Mouse (Mus musculus): ENCODE results near the gene Hist1h2be.
"Not testable (repeated sequence)": the region's sequence is repeated elsewhere in the genome, so short reads cannot be mapped to it uniquely, and the experiment has no call there.

Hist1h2be gene

DNA sequence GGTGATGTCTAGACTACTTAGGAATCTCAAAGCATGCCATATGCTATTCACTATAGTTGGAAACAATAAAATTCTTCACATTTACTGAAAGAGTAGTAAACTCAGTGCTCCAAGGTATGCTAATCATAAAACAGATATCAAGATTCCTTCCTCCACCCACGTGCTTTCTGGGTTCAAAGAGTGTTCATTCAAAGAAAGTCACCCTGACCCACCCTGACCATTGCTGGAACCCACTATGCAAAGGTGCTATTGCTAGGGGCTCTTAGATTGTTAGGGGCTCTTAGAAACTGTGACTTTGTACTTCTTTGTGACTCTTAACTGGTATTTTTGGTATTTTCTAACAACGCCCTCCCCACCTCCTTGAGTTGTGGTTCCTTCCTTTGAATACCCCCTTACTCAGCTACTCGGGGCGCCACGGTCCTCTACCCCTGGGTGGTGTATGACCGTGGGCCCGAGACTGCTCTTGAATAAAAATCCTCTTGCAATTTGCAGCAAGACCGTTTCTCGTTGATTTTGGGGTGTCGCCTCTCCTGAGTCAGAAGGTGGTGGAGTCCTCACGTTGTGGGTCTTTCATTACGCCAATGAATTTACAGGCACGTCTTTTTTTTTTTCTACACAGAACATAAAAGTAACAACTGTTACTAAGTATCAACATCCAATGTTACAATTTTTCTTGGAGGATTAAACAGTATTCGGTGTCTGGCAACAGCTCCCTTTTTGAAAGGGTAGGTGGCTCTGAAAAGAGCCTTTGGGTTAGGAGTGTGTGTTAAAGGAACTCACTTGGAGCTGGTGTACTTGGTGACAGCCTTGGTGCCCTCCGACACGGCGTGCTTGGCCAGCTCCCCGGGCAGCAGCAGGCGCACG is 47.7 kb downstream of the Hist1h2be start:
- not testable (repeated sequence) for DNase-seq (ENCODE audit: low read depth, low spot score)

DNA sequence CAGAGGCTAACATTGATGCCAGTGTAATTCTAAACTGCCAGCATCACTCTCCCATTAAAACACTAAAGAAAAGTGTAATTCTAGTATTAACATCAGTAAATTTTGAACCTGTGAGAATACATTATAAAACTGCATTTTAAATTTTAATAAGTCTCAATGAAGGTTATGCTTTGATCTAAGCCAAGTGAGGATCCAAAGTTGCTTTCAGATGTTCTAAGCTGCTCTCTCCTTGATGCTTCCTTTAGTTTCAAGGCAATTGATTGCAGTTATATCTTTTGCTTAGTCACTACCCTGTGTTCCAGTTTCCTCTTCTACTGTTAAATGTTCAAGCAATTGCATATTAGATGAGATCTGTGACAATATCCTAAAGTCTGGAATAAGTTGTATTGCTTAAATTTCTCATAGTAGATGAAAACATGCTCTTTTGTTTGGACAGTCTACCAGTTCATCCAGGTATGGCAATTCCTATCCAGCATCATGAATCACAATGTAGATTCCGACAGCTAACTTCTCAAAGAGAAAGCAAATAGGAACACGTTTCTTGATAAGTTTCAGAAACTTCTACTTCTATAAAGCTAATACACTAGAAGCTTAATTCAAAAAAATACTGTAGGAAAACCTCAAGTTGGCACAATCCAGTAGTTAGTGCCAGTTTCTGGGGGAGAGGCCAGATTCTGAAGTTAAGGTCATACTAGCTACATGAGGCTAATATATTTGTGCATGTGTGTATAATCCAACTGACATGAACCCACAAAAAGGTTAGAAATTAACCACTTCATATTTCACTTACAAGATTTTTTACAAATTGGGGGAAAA is 48.5 kb downstream of the Hist1h2be start:
- no peak for DNase-seq (ENCODE audit: low read depth, low spot score)

DNA sequence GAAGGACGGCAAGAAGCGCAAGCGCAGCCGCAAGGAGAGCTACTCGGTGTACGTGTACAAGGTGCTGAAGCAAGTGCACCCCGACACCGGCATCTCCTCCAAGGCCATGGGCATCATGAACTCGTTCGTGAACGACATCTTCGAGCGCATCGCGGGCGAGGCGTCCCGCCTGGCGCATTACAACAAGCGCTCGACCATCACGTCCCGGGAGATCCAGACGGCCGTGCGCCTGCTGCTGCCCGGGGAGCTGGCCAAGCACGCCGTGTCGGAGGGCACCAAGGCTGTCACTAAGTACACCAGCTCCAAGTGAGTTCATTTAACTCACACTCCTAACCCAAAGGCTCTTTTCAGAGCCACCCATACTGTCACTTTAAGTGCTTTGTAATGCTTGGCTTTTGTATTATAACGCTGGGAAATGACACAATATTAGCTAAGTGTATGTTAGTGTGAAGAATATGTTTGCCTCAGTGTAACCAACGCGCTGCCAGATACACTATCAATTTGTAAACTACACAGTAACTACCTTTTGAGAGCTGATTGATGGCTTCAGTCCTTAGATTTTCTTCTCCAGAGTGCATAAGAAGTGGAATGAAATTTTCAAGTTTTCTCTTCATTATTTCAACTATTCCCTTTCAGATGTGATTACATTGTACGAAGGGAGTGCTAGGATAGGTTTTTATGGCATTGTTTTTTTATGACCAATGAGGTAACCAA is 49.3 kb downstream of the Hist1h2be start:
- DNase-seq (ENCODE audit: low read depth, low spot score): not testable (repeated sequence)

DNA sequence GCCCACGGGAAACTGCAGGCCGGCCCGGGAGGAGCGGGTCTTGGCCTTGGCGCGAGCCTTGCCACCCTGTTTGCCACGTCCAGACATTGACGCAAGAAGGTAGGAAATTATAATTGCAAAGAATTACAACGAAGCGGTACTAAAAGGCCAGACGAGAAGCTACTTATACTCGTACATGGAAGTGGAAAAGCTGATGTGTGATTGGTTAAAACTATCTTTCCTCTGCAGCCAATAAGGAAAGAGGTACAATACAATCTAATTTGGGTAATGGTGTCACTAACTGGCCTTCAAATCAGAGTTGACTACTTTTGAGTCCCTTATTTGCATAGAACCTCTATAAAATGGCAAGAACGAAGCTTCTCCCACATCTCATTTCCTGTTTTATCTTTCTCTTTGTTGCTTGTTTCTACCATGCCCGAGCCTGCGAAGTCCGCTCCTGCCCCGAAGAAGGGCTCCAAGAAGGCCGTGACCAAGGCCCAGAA is 49.9 kb downstream of the Hist1h2be start, which contains the start of the genes Hist1h2ae and Hist1h2bg:
TSS of gene Hist1h2ae (minus strand) at position 199 of the 482 bp plus-strand sequence.
TSS of gene Hist1h2bg (plus strand) at position 375 of the 482 bp plus-strand sequence.
- DNase-seq (ENCODE audit: low read depth, low spot score): peak; percentile 73

DNA sequence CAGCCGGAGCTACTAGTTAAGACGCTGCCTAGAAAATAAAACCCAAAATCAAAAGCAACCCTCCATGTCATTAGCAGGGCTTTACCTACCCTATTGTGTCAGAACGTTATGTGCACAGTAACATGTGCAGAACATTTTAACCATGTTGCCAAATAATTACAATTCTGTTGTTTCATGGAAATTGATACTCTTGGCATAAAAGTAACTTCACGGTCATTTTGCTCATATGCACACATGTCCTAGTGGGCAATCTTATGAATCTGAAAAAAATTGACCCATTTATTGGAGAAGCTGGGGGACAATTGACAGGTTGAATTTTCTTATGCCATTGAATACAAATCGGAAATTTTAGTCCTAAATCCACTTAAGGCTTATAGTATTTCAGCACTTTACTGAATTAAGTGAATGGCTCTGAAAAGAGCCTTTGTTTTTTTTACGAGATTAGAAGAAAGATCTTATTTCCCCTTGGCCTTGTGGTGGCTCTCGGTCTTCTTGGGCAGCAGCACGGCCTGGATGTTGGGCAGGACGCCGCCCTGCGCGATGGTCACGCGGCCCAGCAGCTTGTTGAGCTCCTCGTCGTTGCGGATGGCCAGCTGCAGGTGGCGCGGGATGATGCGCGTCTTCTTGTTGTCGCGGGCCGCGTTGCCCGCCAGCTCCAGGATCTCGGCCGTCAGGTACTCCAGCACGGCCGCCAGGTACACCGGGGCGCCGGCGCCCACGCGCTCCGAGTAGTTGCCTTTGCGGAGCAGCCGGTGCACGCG is 50.5 kb downstream of the Hist1h2be start:
- DNase-seq (ENCODE audit: low read depth, low spot score): not testable (repeated sequence)

DNA sequence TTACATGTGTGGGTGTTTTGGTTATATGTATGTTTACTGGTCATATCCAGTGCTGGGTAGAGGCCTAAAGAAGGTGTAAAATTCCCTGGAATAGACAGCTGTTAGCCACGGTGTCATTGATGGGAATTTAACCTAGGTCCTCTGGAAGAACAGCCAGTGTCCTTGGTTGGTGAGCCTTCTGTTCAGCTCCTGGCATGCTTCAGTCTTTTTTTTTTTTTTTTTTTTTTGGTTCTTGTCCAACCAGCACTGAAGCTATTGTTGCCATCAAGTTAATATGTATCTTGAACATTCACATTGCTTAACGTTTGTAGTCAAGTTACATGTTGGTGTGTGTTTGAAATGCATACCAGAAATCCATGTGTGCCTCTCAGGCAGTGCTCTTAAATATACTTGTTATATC is 56.4 kb downstream of the Hist1h2be start:
- no peak for DNase-seq (ENCODE audit: low read depth, low spot score)

DNA sequence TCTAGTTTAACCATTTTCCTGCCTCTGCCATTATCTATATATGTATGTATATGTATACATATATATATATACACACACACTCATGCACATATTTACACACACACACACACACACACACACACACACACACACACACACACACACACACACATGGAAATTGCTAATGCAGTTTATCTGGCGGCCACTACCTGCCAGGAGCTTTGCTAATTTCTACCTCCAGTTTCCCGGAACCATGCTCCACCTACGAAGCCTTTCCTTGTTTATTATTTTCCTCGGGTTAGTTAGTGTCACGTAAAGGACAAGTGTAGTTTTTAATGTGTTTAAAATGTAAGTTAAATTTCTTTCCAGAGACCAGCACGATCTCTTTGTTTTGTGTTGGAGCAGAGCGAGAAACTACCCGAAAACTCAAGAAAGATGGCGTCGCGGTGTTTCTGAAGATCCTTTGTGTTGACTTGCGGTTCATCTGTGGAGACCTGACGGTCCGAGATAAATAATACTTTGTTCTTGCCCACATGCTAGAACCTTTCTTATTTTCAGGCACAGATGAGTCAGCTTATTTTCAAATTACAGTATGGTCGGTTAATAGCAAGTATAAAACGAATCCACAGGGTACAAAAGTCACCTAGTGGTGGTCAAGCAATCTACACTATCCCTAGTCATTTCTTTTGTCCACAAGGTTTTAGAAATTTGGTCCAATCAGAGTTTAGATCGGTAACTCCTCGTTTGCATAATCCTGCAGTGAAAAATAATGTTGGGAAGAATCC is 58.0 kb downstream of the Hist1h2be start:
- DNase-seq (ENCODE audit: low read depth, low spot score): peak; percentile 54

DNA sequence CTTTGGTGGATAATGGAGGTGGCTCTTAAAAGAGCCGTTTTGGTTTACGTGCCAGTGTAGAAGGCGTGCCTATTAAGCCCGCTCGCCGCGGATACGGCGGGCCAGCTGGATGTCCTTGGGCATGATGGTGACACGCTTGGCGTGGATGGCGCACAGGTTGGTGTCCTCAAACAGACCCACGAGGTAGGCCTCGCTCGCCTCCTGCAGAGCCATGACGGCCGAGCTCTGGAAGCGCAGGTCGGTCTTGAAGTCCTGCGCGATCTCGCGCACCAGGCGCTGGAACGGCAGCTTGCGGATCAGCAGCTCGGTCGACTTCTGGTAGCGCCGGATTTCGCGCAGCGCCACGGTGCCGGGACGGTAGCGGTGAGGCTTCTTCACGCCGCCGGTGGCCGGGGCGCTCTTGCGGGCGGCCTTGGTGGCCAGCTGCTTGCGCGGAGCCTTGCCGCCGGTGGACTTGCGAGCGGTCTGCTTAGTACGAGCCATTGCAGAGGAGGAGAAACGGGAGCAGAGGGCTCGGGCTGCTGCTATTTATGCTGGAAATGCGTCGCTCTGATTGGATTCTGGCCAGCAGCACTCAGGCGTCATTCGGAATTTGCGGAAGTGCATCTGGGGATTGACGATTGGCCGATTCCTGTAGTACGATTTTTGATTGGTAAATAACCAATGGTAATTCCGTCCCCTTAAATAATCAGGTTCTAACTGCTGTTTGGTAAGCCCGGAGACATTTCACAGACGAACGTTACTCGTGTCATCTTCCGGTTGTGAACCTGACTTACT is 58.9 kb downstream of the Hist1h2be start, which contains the start of gene Hist1h3e:
TSS of gene Hist1h3e (minus strand) at position 487 of the 777 bp plus-strand sequence.
- DNase-seq (ENCODE audit: low read depth, low spot score): peak; percentile 95

DNA sequence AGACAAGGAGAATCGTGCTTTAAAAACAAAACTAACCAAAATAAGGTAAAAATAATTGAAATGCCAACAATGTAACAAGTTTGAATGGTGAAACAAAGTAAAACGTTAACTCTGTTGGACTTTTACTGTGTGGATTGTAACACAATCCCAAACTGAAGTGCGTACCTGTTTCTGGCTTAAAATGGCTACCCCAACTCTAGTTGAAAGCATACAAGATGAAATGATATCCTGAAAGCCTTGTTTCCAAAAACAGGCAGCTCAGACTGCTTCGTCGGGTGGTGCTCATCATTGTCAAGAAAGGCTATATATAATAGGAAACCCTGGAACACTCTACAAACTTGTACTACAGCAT is 59.4 kb downstream of the Hist1h2be start:
- not testable (repeated sequence) for DNase-seq (ENCODE audit: low read depth, low spot score)

DNA sequence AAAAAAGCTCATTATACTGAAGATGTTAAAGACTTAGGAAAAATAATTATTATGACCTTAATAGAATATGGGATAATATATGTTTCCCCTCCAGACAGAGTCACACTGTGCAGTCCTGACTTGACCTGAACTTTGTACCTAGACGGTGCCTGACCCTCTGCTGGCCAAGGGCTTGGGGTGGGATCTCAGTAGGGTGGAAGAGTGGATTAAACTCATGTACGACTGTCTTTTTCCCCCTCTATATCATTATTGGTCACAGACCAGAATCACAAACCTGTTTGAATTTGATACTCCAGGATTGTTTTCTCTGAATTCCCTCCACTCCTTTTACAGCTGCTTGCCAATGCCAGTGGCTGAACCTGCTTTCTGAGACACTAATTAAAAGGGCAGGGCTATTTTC is 60.2 kb downstream of the Hist1h2be start:
- DNase-seq (ENCODE audit: low read depth, low spot score): not testable (repeated sequence)

DNA sequence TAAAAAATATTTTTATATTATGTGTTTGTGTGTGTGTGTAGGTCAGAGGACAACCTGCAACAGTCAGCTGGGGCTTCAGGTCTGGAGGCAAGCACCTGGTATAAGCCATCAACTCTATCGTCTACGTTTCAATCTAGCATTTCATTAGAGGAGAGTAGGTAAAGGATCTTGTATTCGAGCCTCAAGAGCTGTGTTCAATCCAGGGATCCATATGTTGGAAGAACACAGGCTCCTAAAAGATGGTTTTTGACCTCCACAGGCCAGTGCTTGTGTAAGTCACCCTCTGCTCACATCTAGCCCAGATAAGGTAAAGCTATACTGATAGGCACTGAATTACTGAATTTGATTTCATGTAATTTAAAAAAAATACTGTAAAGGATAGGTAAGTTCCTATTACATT is 64.0 kb downstream of the Hist1h2be start:
- no peak for DNase-seq (ENCODE audit: low read depth, low spot score)

DNA sequence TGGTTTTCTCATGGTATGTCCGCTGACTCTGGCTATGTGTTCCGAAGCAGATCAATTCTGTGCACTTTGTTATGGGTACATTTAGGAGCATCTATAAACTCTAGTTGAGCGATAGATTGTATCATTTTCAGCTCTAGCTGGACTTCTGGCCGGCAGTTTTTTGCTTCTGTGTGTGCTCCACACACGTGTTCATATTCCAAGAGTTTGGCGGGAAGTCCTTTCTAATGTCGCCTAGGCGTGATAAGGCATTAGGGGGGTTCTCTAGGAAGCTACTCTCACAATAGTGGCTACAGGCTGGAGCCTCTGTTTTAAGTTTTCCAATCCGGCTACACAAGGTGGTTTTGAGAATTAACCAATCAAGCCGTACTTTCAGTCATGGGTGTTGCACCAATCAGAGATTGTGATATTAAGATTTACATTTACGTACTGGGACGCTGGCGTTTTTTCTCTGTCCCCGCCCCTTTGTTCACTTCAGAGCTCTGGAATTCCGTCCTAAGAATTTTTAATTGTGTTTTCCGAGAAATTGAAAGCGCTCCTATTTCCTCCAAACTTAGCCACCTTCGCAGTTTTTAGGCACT is 65.0 kb downstream of the Hist1h2be start:
- DNase-seq (ENCODE audit: low read depth, low spot score): no peak

DNA sequence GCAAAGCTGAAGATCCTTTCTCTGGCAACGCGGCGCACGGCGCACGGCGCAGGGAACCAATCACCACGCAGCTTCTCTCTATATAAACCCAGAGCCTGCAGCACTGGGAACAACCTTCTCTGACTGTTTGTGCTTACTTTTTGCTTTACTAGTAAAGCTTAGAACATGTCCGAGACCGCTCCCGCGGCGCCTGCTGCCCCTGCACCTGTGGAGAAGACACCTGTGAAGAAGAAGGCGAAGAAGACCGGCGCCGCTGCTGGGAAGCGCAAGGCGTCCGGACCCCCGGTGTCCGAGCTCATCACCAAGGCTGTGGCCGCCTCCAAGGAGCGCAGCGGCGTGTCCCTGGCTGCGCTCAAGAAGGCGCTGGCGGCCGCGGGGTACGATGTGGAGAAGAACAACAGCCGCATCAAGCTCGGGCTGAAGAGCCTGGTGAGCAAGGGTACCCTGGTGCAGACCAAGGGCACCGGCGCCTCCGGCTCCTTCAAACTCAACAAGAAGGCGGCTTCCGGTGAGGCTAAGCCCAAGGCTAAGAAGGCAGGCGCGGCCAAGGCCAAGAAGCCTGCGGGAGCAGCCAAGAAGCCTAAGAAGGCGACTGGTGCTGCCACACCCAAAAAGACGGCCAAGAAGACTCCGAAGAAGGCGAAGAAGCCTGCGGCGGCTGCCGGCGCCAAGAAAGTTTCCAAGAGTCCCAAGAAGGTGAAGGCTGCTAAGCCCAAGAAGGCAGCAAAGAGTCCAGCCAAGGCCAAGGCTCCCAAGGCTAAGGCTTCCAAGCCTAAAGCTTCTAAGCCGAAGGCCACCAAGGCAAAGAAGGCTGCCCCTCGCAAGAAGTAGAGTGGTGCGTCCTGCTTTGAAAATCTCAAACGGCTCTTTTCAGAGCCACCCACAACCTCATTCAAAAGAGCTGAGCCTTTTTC is 65.7 kb downstream of the Hist1h2be start:
- DNase-seq (ENCODE audit: low read depth, low spot score): no peak

DNA sequence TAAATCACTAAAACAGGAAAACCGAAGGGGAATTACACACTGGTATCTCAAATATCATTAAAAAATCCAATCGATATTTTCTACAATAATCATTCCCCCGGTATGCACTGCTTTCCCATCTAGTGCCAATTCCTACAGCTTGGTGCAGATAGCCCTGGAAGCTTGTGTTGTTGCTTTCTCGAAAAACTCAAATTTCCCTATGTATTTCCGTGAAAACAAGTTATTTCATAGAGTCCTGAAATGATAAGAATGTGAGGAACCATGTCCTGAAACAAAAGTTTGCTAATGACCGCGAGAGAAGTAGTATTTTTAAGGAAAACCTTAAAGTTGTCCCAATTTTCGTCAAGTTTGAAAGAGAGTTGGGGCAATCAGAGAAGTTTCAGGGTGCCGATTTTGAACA is 66.5 kb downstream of the Hist1h2be start:
- no peak for DNase-seq (ENCODE audit: low read depth, low spot score)

DNA sequence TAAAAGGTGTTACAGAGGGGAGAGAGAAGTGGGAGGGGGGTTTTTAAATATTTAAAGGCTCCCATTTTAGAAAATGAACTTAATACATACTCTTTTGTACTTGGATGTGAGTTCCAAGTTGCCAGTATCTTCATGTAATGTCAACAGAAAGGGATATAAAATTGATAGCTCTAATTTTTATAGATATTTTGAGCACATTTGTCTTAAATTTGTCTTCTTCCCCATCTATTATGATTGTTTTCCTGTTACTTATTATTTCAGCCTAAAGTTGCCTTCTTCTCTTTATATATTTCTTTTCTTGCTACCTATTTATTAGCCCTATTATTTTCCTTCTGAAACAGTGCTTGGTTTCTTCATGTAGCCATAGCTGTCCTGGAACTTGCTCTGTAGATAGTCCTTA is 68.0 kb downstream of the Hist1h2be start, which contains the start of gene Hist1h1d:
TSS of gene Hist1h1d (plus strand) at position 301 of the 400 bp plus-strand sequence.
- no peak for DNase-seq (ENCODE audit: low read depth, low spot score)

DNA sequence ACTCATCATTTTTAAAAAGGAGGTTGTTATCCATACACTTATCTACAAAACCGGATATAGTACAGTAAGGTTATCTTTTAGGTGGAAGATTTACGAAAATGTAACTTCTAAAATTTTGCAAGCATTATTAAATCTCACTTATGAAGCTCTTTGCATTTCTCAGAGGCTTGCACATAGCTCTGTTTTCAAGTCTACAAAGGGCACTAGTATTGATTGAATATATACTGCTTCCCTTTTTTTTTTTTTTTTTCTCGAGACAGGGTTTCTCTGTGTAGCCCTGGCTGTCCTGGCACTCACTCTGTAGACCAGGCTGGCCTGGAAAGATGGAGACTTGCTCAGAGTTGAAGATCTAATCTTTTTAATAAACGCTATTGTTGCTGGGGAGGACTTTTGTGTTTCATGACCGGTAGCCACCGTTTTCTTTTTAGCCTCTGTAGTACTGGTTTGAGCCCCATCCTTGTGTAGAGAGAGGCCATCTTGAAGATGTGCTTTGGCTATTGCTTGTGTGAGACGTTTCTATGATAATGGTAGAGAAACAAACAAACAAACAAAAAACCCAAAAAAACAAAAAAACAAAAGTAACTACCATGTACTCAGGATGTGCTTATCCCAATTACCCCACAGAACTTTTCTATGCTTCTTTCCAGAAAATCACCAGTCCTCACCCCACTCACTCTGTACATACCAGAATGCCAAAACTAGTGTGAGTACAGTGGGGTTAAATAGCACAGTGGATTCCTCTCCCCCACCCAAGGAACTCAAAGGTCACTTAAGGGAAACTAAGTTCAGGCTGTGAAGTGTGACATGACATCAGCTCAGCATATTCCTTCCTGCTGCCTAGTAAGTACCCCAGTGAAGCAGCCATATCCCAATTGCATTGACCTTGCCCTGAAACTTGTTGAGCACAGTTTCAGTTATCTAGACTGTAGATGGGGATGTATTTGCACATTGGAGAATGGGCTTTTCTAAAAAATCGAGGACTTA is 68.7 kb downstream of the Hist1h2be start:
- DNase-seq (ENCODE audit: low read depth, low spot score): no peak
